Mouse (Mus musculus): ENCODE measurements around the gene Pld4.

Pld4 gene

GRCm38 (mm10) chr12:112738281-112739022 is 22.0 kb upstream of the Pld4 start:
- DNase-seq (ENCODE audit: low spot score in 2 of 2): no peak

GRCm38 (mm10) chr12:112739023-112739568 is 21.4 kb upstream of the Pld4 start:
- no peak for DNase-seq (ENCODE audit: low spot score in 2 of 2)

DNA sequence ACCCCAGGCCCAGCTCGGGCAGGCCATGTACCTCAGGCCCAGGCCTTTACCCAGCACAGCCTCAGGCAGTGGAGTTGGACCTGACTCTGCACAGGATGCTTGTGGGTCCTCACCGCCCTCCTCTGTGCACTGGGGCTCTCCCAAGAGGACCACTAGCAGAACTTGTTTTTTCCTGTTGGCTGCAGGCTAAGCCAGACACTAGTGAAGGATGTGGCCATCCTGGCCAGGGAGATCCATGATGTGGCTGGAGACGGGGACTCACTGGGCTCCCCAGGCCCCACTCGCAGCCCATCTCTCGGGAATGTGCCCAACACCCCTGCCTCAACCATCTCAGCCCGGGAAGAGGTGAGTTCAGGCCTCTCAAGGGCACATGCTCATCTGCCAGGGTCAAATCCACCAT is 17.7 kb upstream of the Pld4 start:
- DNase-seq (ENCODE audit: low spot score in 2 of 2): no peak

- DNase-seq (ENCODE audit: low spot score in 2 of 2): peak; percentile 74 to 86
These were observed 17.1 kb upstream of the Pld4 start for GRCm38 (mm10) chr12:112743168-112743975.

GRCm38 (mm10) chr12:112744211-112744610 is 16.2 kb upstream of the Pld4 start:
- no peak for DNase-seq (ENCODE audit: low spot score in 2 of 2)

DNA sequence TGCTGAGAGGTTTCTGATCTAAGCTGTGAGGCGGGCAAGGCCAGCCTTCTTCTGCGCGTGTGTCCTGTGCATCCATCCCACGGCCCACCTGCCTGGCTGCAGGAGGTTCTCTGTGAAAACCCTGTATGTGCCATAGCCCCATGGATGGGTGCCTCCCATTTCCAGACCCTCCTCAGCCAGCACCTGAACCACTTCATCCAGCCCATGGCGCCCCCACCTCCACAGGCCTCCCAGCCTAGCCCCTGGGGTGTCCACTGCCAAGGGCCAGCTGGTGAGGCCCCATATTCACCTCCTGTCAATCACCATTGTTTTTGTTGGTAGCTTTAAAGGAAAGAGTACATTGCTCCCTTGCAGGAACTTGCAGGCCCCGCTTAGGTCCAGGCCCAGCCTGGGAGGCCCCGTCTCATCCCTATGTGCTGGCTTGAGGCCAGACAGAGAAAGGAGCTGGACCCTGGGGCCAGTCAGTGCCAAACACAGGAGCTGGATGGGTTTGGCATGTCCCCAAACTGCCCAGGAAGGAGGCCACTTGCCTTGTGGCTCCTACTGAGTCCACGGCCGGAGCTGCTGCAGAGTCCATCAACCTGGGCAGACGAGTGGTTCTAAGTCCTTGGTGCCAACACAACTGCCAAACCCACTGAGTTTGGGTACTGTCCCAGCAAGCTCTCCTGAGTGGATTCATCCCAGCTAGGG is 15.4 kb upstream of the Pld4 start:
- DNase-seq (ENCODE audit: low spot score in 2 of 2): no peak

- DNase-seq (ENCODE audit: low spot score in 2 of 2): no peak
These were observed 14.7 kb upstream of the Pld4 start for GRCm38 (mm10) chr12:112745716-112746115.

- no peak for DNase-seq (ENCODE audit: low spot score in 2 of 2)
These were observed 14.0 kb upstream of the Pld4 start for GRCm38 (mm10) chr12:112746461-112746807.

DNA sequence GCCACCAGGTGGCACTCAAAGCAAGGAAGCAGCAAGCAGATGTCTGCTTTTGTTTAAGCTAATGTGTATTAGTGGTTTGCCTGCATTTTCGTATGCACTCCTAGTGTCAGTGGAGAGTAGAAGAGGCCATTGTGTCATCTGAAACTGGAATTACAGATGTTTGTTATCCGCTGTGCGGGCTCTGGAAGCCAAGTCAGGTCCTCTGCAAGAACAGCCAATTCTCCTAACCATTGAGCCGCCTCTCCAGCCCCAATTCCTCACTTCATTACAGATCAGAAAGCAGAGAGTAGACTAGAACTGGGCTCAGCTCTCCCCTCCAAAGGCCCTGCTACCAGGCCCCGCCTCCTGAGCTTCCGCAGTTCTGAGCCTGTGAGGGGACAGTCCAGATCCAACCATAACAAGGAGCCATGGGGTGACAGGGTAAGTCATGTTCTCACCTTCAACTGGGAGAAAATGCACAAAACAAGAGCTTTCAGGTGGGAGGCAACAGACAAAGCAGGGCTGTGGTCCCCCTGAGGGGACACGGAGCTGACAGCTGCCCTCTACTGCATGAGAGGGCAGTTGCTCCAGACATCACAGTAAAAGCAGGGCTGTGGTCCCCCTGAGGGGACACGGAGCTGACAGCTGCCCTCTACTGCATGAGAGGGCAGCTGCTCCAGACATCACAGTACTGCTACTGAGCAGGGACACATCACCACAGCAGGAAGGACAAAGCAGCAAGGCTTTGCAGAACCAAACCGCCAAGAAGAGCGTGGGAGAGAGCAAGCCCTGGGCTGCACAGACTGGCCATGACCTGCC is 13.4 kb upstream of the Pld4 start:
- peak in 1 of 2 experiments; percentile 49 for DNase-seq (ENCODE audit: low spot score in 2 of 2)

GRCm38 (mm10) chr12:112747606-112747970 is 12.9 kb upstream of the Pld4 start:
- no peak for DNase-seq (ENCODE audit: low spot score in 2 of 2)

DNA sequence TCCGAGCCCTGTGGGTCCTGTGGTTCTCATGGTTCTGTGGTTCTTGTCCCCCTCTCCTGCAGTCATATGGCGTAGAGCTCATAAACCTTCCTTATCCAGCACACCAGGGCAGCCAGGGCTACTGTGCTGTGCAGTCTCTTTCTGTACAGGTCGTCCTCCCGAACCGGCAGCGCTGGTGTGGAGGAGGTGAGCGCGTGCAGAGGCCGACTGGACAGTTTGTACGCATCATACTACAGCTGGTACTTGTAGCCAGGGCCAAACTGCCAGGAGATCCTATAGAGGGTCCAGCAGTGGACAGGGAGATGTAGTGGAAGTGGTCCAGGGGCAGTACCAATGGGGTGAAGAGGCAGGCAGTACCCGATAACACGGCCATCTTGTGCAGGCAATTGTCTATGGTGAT is 9.5 kb upstream of the Pld4 start:
- no peak for DNase-seq (ENCODE audit: low spot score in 2 of 2)

DNA sequence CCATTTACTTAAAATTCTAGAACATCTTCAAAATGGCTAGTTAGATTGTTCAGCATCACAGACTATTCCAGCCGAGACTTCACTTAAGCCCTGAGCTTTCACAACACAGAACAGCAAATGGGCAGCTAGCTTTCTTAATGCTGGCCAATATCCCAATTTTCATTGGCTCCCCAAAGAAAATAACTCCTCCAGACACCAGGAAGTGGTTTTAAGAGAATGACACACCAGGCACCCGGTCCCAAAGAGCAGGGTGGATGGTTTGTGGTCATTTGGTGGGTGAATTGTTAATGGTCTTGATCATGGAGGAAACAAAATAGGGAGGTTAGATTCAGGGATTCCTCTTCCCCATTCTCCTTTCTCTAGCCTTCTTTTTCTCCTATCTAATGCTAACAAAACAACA is 8.1 kb upstream of the Pld4 start:
- DNase-seq (ENCODE audit: low spot score in 2 of 2): no peak

- no peak for DNase-seq (ENCODE audit: low spot score in 2 of 2)
These were observed 4.6 kb upstream of the Pld4 start for GRCm38 (mm10) chr12:112755900-112756299.

DNA sequence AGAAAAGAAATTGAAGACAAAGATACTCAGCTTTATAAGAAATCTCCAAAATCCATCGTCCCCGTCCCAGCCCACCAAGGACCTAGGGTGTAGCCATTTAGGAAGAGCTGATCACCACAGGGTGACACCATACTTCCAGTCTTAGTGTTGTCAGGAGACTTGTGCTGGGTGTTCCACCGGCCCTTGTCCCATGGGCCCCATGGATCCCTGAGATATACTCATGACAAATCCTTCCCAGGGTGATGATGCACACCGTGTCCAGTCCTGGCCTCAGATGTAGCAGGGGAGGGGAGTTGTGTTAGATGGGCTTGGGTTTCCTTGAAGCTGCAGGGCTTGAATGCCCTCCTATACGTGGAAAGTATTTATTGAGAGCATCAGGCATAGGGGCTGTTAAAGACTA is 2.6 kb upstream of the Pld4 start:
- DNase-seq (ENCODE audit: low spot score in 2 of 2): no peak

GRCm38 (mm10) chr12:112759471-112759870 is 984 bp upstream of the Pld4 start:
- DNase-seq (ENCODE audit: low spot score in 2 of 2): no peak

GRCm38 (mm10) chr12:112761411-112761810 is 956 bp downstream of the Pld4 start:
- DNase-seq (ENCODE audit: low spot score in 2 of 2): no peak

- DNase-seq (ENCODE audit: low spot score in 2 of 2): no peak
These were observed 1.6 kb downstream of the Pld4 start for GRCm38 (mm10) chr12:112762018-112762417.

- no peak for DNase-seq (ENCODE audit: low spot score in 2 of 2)
These were observed 2.7 kb downstream of the Pld4 start for GRCm38 (mm10) chr12:112763176-112763575.

GRCm38 (mm10) chr12:112764141-112764540 is 3.7 kb downstream of the Pld4 start:
- DNase-seq (ENCODE audit: low spot score in 2 of 2): no peak

GRCm38 (mm10) chr12:112764991-112765390 is 4.5 kb downstream of the Pld4 start:
- no peak for DNase-seq (ENCODE audit: low spot score in 2 of 2)

- DNase-seq (ENCODE audit: low spot score in 2 of 2): no peak
These were observed 6.1 kb downstream of the Pld4 start for GRCm38 (mm10) chr12:112766586-112766985.

All from thymus, postnatal 10 days (tissue).